Mouse (Mus musculus) megakaryocyte-erythroid progenitor cell, adult 5-6 weeks (primary cell): Measurements from ENCODE around the gene Dlgap1. TPM values are rescaled to one million over a fixed set of nuclear protein-coding genes. Genes with fewer than 3 reads are reported as not detected.
A peak's percentile ranks its signal among the peaks of the same experiment; 100 is the strongest.
"Not testable (repeated sequence)": the region's sequence is repeated elsewhere in the genome, so short reads cannot be mapped to it uniquely, and the experiment has no call there.

Experiments used
- ATAC-seq: replicated peaks from 2 replicates; pipeline ENCODE4 v1.8.0; 2016; ENCODE audit warnings: mild to moderate bottlenecking, inconsistent platforms; ENCODE audit not compliant: severe bottlenecking, poor library complexity, low FRiP score, low TSS enrichment
- total RNA-seq, 2 experiments: library from RNA; stranded (forward) in 1 of 2; stranded (reverse) in 1 of 2; fragments of 200-1000, 215-1000 nt in 1 of 2; fragments of >200 nt in 1 of 2; fragmentation: Nextera tagmentation in 1 of 2; gene quantifications; 2 replicates each; pipeline ENCODE4 v1.2.3; 2014 to 2017

Gene Dlgap1
- total RNA-seq, 2 experiments from 2014 or later: not detected

- no peak for ATAC-seq
Measured at GRCm38 (mm10) chr17:70810795-70811194, 841.9 kb downstream of the Dlgap1 start.

GRCm38 (mm10) chr17:70815001-70815400 is 846.1 kb downstream of the Dlgap1 start:
- ATAC-seq: no peak

DNA sequence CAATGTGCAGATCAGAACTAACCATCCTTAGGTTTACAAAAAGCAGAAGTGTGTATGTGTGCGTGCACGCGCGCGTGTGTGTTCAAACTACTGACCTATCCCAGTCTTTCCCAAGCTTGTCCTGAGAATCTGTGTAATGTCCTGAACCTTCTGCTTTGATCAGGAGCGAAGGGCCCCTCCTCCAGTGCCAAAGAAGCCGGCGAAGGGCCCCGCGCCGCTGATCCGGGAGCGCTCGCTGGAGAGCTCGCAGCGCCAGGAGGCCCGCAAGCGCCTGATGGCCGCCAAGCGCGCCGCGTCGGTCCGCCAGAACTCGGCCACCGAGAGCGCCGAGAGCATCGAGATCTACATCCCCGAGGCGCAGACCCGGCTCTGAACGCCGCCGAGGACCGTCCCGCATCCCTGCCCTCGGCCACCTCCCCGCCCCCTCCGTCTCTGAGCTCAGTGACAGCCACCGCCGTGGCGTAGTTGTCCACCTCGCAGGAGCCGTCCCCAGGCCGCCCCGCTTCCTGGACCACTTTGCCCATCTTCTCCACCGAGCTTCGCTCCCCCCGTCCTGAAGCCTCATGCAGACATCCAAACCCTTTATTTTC is 849.1 kb downstream of the Dlgap1 start:
- no peak for ATAC-seq

DNA sequence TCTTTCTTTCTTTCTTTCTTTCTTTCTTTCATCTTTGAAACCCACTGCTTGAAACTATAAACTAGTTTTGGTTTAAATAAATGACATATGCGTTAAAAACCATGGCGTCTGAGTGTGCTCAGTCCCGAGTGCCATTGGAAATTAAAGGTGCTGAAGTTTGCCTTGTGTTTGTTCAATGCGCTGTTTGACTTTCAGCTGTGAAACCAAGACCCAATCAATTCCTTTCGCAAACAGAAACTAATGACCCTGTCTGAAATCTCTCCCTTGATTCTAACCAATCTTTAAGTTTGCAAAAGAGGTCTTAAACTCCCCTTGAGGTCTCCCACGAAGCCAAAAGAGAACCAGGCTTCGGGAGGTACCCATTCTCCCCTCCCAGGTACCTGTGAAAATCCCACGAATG is 854.2 kb downstream of the Dlgap1 start:
- ATAC-seq: no peak

DNA sequence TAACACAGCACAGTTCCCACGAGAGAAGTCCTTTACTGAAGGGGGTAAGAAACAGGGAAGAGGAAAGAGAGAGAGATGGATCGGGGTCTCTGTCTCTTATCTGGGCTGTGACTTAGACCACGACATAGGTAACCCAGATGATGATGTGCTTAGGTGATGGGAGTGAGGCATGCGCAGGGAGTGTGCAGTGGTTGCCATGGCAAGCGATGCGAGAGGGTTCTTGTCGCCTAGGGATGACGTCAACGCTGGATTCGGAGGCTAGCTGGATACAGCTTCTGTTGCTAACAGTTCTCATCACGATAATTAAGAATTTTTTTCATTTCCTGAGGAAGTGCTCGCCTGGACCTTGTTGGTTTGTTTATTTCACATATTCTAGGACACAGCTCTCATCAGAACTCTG is 857.4 kb downstream of the Dlgap1 start:
- ATAC-seq: no peak

- ATAC-seq: not testable (repeated sequence)
Measured at GRCm38 (mm10) chr17:70827463-70828179, 858.7 kb downstream of the Dlgap1 start.

DNA sequence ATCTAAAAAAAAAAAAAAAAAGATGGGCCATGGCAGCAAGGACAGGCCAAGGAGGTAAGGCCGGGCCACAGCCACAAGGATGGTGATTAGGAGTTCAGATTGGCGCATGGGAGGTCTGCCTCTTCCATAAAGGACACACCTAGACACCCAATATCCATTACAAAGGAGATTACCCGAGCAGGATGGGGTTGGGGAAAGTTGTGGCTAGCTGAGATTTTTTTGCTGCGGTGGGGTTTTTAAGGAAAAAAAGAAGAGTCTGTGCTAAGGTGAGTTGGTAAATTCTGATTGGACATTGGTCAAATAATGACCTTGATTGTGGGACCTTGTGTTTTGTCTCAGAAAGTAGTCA is 859.3 kb downstream of the Dlgap1 start:
- ATAC-seq: no peak

GRCm38 (mm10) chr17:70828569-70828968 is 859.7 kb downstream of the Dlgap1 start:
- no peak for ATAC-seq

- ATAC-seq: no peak
Measured at GRCm38 (mm10) chr17:70829217-70829616, 860.3 kb downstream of the Dlgap1 start.

DNA sequence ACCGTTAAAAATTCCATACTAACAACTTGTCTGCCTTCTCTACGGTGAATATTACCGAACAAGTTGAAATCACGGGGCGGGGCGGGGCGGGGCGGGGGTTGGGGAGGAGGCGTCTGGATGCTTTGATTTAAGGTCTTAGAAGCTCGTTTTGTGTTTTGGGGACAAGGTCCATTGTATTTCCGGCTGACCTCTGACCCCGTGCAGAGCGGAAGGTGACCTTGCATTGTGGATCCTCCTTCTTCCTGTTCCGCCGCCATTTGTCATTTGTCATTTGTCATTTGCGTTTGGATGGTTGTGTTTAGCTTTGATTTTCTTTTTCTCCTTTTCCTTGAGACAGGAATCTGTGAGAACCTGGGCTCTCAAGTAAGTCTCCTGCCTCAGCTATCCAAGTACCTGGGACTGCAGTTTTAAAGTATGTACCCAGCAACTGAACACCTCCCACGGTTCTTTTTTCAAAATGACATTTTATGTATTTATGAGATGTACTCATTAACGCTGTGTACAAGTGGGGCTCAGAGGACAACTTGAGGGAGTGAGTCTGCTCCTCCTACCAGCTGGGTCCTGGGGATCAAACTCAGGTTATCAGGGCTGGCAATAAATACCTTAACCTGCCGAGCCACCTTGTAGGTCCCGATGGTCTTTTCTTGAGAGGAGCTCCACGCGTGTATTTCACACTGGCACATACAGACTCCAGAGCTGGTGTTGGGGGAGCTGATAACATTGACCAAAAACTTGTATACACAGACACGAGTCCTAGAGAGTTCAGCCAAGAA is 861.3 kb downstream of the Dlgap1 start:
- ATAC-seq: no peak

- ATAC-seq: no peak
Measured at GRCm38 (mm10) chr17:70831591-70831990, 862.7 kb downstream of the Dlgap1 start.

DNA sequence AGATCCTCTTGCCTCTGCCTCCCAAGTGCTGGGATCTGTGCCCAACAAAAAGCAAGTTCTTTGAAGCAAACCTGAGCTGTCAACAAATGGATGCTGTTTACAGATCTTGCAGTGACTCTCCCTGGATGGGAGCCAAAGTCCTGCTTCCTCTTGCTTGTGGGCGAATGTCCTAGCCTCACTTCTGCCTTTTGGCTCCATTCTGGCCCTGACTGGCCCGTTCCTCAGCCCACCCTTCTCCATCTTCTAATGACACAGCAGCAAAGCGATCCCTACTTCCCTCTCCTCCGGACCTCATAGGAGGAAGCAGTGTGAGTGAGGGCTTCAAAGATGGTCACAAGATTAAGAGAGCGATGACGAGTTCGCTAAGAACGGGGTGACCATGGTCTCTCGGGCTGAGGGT is 863.7 kb downstream of the Dlgap1 start:
- ATAC-seq: no peak

- peak; percentile 22; the same call in 1 of the 2 replicates for ATAC-seq
Measured at GRCm38 (mm10) chr17:70834430-70834965, 865.6 kb downstream of the Dlgap1 start.

DNA sequence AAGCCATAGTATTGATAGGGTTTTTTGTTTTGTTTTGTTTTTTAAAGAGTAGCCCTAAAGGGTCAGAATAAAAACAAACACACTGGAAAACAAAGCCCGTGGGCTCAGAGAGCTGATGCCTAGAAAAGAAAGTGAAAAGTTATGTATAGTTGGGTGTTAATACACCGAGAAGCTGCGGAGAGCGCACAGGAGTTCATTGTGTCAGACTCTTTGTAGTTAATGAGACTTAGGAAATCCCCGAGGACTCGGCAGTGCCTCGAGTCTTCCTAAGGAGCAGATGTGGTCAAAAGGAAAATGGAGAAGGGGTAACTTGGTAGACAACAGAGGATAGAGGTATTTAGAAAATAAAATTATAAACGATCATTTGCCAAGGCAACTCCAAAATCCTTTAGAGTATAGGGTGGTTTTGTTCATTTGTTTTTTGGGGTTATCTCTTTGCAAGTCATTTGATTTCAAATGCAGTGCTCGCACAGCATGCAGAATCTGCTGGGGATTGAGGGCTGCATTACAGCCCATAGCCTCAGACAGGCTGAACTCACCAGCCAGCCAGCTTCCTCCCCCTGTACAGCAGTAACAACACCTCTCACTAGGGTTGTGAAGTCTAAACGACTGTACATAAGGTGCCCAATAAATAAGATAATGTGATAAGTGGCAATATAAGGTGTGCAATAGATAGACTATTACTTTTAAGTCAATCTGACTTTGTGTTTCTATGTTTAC is 866.4 kb downstream of the Dlgap1 start:
- ATAC-seq: no peak

GRCm38 (mm10) chr17:70836820-70837219 is 867.9 kb downstream of the Dlgap1 start:
- no peak for ATAC-seq

DNA sequence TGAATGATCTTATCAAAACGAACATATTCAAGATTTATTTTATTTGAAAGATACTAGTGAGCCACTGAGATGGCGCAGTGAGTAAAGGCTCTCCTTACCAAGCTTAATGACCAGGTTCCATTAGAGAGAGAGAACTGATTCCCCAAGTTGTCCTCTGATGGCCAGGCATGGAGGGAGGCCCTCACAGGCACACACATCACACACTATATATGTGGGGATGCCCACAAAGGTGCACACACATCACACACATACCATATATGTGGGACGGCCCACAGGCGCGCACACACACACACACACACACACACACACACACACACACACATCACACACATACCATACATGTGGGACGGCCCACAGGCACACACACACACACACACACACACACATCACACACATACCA is 868.6 kb downstream of the Dlgap1 start:
- ATAC-seq: not testable (repeated sequence)

GRCm38 (mm10) chr17:70838031-70838430 is 869.2 kb downstream of the Dlgap1 start:
- ATAC-seq: no peak

DNA sequence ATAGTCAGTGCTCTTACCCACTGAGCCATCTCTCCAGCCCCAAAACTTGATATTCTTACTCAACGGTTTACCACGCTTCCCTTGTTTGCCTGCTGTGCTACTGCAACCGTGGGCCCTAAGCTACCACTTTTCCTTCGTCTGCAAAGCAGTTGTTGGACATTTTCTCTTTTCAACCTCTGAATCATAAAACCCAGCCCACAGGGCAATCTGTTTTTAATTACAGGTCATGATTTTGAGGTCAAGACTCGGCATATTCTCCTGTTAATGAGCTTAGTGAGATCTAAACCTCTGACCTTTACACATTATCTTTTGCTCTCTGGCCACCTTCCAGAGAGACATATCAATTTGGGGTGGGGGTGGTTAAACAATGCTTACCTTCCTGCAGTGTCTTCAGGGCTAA is 869.7 kb downstream of the Dlgap1 start:
- no peak for ATAC-seq

DNA sequence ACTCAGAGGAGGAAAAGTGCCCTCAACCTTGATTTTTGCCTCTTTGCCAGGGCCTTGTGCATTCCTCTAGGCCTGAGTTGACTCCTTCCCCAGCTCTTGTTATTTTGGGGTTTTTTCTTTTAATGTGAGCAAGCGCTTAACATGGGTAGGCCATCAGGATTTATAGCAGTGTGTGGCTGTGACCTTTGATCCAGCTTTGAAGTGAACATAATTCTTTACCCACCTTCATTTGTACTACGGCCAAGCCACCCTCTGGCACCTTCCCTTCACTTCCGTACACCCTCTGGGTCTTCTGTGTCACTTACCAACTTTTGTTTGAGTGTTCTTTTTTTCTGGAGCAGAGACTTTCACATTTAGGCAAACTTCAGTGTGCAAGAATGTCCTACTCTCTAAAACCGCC is 874.4 kb downstream of the Dlgap1 start:
- no peak for ATAC-seq

GRCm38 (mm10) chr17:70844971-70845370 is 876.1 kb downstream of the Dlgap1 start:
- ATAC-seq: no peak
